Mouse (Mus musculus): ENCODE results near the gene Ly6g5b.

DNA sequence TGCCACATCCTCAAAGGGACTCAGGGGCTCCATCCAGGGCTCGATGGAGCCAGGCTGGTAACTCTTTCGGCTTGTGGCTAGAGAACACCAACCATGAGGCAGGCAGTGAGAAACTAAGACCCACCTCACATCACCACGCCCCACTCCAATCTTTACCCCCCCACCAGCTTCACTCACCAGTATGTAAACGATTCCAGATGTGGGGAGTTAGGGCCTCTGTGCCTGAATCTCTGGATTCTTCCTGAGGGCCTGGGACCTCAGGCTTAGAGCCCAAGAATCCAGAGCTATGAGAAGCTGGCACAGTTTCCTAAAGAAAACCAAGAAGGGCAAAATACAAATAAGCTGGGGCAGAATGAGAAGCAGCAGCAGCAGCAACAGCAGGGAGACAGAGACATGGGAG, 38.7 kb upstream of the Ly6g5b start:
- TF ChIP-seq CTCF (IDR thresholded peaks at IDR 0.05; ENCODE audit: extremely low read depth, insufficient read depth, low read length) (no peak), POLR2A (IDR thresholded peaks at IDR 0.05; ENCODE audit: extremely low read depth, insufficient read depth, low read length) (no peak)
